Mouse (Mus musculus) B cell, adult 2 months (primary cell): ENCODE results near the gene Syk.

ENCODE experiments used
- DNase-seq, 2 experiments: peaks; one replicate each; pipeline ENCODE4 v3.0.0; 2022

Syk gene

DNA sequence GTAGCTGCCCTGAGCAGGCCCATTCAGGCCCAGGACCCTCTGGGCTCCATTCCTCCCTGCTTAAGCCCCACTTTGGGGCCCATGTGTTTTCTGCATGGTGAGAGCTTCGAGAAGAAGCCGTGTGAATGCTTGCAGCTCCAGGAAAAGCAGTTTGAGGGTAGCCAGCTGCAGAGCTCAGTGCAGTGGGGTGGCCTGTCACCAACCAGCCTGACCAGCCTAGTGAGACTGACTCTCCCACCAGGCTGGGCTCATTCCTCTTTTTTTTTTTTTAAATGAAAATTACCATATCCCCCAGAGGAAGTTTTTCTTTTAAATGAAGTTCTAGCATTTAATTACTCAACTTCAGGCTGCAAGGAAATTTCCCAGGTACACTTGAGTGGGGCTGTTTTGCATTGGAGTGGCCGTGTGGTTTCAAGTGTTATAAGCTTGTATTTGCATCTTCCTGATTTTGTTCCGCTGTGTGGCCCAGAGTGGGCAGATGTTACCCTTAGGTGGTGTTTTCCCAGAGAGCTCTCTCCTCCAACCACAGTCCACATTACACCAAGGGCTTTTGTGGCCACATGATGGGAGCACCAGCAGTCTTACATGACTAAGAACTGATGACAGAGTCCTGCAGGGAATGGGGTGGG lies 17.2 kb downstream of the Syk start:
- peak; percentile 60 to 66 for DNase-seq

DNA sequence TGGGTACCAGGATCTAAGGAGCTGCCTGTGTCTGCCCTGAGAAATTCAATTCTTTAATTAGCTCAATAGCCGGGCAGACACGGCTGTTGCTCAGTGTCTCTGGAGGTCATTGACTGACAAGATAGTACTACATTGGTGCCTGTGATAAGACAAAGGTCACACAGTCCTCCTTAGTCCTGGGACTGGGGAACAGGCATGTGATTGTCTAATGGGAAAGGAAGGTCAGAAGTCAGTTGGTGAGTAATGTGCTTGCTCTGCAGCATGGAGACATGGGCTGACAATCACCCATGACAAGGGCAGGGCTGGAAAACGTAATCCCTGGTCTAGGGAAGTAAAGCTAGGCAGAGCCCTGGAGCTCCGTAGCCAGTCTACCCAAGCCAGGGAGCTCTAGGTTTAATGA lies 19.8 kb downstream of the Syk start:
- no peak for DNase-seq

DNA sequence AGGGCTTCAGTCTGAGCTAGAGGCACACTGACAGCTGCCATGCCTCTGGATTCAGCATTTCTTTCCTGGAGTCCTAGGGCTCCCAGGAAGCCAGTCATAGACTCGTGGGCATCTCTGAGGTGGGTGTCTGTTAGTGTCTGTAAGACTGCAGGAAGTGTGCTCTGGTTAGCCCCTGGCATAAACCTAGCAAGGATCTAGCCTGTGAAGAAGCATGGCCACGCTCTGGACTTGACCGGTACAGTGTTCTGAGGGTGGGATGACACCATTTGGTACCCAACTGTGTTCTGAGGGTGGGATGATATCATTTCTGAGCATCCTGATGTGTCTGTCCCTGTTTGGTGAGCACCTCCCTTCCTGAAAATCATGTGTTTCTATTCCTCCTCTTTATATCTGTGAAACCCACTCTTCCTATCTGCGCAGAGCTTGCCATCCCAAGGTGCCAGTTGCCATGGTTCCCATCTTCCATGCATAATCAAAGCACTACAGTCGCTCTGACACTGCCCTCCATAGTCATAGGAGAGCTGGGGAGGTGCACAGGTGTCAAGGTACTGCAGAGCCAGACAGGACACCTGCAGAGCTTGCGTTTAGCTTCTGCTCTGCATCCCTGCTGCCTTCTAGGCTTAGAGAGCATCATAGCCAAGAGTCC lies 20.9 kb downstream of the Syk start:
- no peak for DNase-seq

DNA sequence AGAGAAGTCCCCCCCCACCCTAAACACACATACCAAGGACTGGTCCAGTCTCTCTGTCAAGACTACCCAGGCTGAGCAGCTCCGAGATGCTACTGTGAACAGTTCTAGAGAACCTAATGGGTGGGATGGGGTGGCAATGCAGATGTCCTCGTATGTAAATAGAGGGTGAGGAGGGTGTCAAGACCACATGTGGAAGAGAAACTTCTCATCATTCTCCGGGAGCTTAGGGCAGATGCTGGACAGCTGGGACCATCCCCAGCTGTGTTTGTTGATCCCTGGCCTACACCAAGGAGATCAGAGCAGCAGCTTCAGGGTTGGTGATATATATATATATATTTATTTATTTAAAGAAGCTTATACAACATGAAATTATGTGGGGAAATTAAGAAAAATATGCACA lies 22.0 kb downstream of the Syk start:
- no peak for DNase-seq

DNA sequence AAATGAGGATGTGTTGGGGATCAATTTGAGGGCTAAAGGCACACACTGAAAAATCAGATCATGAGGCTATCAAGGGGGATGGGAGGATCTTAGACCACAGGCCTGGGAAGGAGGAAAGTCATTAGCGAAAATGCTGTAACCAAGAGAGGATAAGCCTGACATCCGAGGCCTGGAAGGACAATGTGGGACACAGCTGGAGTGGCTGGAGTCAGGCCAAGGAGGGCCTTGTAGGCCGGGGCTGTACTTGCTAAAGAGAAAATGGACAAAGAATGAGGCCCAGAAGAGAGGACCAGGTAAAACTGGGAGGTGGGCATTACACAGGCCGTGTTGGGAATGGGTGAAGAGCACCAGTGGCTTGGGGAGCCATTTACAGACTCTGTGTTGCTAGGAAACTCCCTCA lies 22.9 kb downstream of the Syk start:
- no peak for DNase-seq

DNA sequence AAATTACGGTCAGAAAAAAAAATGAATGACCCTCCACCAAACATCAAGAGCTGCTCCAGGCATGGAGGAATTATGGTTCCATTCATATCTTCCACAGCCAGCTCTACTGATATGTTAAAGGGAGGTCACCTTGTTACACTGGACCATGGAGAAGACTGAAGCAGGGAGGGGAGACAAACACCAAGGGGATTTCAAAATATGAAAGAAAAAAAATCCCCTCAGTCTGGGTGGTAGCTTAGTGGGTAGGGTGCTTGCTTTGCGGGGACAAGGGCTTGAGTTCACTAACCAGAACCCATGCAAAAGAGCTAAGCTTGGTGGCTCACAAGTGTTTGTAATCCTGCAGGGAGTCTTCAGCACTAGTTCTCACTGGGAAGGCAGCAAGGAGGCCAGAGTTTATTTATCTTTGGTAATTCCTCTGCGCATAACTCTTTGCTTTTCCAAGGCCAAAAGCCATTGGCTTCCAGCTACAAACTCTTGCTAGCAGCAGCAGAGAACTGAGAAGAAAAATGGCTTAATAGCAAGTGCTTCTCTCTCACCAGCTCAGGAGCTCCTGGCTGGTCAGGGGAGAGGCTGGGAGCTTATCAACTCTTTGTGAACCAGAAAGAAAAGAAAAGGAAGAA lies 23.8 kb downstream of the Syk start:
- DNase-seq: peak in 1 of 2 experiments; percentile 38

DNA sequence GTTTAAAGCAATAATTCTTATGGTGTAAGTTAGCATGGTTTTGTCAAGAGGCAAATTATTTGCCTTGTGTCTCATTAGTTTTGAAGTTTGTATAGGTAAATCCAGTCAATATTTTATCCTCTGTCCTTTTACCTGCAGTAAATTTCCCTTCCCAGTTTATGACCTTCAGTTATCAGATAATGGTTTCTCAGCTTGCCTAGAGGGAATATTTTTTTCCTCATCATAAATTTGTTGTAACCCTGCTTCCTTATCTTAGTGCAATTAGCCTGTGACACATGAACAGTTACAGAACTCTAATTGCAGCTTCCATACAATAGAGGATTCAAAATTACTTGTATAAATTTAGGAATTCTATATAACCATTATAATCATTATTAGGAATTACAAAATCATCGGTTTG lies 25.0 kb downstream of the Syk start:
- no peak for DNase-seq

DNA sequence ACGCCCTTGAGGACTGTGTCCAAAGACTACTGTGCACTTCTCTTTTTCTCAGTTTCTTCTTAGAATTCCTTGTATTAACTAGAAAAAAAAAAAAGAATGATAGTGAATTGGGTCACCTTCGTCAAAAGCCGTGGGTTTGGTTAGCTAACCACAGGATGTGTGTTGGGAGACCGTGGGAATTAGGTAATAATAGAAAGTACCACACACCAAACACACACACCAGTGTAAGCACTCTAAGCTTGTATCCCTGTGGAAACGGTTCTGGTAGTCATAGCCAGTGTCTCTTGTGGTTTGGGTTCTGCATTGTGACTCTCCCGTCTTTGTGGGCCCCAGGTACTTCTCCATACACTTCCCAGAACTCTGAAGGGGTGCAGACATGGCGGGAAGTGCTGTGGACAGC lies 27.5 kb downstream of the Syk start:
- DNase-seq: no peak

DNA sequence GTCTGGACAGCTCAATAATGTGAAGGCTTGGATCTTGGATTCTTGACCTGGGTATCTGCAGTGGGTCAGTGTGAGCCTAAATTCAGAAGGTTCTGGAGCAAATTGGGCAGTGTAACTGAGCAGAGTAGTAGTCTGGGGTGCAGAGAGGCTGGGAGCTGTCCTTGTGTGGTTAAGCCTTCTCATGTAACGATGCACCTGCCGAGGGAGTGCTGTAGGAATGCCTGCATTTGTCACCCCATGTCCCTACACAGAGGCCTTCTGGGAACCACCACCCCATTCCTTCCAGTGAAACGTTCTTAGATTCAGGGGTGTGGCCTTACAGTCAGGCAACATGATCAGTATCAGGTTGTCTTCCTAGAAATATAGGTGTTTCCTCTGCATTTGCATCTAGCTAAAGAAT lies 30.3 kb downstream of the Syk start:
- DNase-seq: no peak

DNA sequence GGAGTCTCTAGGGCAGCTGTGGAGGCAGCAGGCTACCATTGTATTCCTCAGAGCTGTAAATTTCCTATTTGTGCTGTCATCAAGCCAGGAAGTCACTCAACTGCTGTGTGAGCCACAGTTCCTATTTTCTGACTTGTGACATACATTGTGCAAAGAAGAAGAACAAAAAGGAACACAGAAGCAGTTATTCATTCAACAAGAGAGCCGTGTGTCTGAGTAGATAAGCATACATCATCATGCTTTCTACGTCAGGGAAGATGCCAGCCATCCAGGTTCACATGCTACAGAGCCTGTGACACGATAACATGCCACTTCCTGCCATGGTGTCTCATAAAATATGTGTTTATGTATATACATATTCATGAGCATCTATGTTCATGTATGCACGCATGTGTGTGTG lies 32.1 kb downstream of the Syk start:
- DNase-seq: peak; percentile 43 to 52

DNA sequence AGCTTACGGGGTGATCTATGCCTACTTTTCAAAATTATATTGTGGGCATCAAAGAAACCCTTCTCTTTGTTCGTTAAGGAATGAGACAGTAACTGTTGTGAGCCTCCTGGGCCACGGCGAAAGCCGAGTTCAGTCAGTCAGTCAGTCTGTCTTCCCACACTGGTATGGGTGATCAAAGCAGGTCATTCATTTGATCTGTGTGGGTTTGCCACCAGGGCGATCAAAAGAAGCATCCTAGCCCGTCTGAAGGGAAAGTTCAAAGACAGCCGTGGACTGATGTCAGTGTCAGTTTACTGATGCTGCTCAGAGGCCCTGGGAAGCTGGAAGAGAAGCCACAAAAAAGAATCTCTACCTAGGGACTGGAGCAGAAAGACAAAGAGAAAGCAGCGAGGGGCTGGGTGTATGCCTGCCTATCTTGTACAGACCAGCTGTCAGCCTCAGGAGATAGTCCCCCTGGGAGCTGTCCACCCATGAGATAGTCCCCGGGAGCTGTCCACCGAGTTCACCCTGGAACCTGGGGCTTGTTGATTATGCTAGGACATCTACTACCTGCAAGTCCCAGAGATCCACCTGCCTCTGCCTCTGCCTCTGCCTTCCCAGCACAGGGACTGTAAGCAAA lies 34.2 kb downstream of the Syk start:
- DNase-seq: no peak

DNA sequence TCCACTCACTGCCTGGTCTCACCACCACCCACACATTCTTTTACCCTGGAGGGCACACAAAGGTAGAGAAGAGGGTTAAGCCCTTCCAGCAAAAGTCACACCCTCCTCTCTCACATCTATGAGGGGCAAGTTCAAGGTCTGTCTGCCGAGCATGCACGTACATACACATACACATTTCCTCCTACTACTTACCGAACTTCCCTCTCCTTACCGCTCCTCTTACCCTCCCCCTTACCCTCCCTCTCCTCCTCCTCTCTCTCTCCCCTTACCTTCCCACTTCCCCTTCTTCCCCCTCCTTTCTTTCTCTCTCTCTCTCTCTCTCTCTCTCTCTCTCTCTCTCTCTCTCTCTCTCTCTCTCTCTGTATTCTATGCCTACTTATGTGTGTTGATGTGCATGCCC lies 35.6 kb downstream of the Syk start:
- DNase-seq: no peak

DNA sequence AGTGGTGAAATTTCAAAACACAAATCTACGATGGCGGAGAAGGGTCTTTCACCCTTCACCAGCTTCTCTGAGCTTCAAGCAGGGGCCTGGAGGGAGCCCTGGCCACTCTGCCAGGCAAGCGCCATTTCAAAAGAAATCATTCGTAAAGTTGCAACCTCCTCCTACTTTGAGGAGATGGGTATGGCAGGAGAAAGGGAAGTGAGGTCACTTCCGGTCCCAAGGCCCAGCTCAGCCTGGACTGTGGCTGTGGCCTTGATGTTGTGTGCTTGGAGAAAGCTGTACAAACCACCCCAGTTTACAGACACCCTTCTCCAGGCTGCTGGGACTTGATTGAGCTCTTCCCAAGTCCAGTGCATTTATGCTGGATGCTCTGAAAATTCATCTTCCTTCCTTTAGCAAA lies 36.5 kb downstream of the Syk start:
- no peak for DNase-seq

DNA sequence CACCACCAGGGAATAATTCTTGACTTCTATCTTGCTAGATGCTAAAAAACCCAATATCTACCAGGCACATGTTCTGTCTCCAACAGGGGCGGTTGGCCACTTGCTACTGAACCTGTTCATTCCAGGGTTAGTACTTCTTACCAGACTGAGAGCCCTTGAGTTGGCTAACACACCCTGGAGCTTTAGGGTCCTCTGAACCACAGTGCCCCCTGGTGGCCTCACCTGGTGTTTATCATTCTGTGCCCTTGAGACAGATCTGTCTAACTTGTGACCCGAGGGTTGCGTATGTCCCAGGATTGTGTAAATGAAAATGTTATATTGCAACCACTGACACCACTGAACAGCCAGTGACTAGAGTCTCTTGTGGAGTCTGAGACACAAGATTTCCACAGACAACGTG lies 41.1 kb downstream of the Syk start:
- DNase-seq: peak; percentile 92 to 95

DNA sequence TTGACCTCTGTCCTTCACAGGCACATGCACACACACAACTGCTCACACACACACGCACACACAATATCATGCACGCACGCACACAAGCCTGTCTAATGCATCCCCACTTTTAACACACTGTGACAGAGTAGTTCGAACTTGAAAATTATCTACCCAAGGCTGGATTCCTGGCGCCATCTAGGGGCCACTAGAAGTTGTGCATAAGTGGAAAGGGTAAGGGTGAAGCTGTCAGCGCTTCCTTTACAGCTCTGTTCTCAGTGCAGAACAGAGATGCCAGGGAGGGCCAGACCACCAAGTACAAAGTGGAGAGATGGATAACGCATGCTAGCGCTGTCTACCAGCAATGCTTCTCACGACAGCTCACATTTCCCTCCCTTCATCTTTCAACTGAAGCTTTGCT lies 45.6 kb downstream of the Syk start:
- DNase-seq: peak; percentile 75 to 78

DNA sequence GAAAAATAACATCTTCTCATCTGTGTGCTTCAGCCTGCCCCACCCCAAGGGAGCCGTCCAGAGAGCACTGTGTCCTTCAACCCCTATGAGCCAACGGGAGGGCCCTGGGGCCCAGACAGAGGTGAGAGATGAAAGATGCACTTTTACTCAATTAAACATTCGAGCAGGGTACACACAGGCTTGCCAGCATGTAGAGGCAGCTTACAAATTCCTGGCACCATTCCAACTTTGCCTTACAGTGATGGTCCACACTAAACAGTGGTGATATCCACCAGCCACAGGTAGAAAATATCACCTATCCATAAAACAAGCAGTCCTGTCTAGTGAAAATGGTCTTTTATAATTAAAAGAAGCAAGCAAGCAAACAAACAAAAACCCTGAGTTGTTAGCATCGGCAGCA lies 48.7 kb downstream of the Syk start:
- no peak for DNase-seq

DNA sequence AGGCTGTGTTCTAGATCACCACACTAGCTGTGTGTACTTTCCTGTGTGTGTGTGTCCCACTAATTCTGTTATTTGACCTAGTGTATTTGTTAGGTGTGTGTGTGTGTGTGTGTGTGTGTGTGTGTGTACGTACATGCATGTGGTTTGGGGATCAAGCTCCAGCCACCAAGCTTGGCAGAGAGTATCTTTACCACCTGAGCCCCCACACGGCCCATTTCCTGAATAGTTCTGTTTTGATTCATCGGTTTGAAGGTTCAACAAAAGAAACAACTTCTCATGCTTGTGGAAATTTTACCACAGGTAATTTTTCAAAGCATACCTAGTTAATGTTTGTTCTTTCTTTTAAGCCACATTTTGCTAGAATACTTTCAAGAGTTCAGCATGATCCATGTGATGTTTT lies 52.5 kb downstream of the Syk start:
- no peak for DNase-seq

DNA sequence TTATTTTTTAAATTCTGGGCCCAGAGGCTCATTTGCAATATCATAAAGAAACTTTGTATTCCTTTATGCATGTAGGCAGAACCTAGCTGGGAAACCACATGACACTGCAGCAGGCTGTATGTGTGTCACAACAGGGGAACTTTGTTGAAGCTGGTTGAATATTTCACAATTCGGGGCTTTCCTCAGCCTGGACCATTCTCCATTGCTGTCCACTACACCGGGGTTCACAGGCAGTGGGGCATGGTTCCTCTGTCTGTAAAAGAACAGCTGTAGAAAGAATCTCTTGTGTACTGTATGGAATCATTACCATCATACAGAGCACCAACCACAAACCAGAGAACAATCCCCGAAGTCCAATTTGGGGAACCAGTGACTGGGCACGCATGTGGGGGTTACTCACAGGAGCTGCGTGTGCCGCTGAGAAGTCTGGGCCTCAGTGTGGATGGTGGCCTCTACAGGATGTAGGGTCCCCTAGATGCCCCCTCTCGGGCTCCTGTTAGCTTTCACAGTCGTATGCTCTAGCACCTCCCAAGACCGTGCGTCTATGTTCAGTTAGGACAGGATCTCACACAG lies 53.3 kb downstream of the Syk start:
- DNase-seq: no peak

DNA sequence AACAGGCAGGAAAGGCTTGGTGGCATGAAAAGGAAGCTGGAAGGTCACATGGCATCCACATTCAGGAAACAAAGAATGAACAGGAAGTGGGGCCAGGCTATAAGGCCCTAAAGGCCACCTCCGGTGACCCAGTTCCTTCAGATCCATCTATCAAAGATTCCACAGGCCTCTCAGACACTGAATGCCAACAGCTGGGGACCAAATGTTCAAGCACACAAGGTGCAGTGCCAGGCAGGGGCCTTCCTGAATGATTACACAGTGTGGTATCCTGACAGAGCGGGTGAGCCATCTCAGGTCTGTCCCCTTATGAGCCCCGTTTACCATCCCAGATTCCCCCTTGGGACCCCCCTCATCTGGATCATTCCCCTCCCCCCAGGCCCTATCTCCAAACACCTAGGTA lies 63.6 kb downstream of the Syk start:
- DNase-seq: no peak

DNA sequence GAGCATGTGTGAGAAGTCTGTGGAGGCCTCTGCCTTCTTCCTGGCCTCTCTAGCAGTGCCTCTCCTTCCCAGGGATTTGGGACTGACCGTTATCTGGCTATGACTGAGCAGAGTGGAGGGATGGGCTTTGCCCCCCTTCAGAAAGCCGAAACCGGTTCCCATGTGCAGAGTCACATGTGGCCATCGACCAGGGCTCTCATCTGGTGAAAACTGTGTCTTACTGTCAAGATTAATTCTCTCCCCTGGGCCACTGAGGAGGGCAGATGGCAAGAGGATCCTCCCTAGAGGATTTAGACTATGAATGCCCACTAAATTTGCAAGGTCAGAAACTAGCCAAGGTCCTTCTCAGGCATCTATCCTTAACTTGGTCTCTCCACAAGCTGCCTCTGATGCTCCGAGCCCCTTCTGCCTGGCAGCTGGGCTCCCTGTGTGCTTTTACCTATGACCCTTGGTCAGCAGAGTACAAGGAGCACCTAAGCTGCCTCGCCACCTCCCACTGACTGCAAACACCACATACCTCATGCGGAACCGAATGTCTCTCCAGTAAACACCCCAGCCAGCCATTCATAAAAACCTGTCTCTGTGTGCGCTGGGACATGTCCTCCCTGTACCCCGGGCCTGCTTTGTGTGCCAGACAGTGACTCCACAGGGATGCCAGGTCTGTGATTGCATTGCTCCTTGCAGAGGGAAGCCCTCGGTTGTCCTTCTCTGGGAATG lies 65.2 kb downstream of the Syk start:
- no peak for DNase-seq

DNA sequence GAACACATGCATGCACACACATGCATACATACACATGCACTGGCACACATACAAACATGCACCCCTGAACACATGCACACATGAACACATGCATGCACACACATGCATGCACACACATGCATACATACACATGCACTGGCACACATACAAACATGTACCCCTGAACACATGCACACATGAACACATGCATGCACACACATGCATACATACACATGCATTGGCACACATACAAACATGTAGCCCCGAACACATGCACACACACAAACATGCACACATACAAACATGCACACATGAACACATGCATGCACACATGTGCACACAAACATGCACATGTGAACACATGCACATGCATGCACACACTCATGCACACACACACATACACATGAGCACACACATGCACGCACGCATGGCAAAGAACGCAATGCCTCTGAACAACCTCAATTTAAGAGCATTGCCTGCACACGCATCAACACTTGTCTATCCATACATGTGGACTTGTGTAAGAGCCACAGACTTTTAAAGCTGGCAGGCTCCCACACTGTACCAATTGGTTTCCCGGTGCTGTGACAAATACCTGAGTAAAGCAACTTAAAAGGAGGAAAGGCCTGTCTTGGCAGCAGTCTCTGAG lies 66.9 kb downstream of the Syk start:
- DNase-seq: no peak

DNA sequence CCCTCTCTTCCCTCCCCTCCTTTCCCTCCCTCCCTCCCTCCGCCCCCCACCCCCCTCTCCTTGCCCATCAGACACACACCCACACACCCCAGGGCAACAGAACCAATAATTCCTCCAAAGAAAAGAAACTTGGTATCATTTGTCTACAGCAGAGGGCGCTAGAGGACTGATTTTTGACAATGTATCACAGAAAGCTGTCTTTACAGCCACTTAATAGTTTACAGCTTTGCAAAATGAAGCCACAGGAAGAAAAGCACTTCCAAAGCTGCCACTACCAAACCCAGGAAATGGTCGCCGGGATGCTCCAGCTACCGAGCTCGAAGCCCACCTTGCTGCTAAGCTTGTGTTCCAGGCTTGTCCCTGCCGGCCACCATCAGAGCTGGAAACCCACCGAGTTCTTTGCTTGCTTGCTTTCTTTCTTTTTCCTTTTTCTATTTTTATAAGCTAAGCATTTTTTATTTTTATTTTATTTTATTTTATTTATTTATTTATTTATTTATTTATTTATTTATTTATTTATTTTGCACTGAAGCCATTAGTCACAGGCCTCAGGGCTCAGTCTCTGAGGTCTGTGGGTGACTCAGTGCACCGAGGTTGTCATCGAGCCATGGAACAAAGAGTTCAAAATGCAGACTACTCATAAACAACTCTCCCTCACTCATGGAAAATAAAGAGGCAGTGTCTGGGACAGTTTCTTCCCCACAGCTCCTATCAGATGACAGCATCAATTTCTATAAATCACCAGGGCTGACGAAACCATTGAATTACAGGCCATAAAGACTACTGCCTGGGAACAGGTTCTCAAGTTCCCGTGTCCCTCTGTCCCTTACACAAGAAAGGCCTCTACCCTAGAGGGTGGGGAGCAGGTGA lies 68.6 kb downstream of the Syk start:
- peak; percentile 64 to 68 for DNase-seq
